ENCODE assay signal across 9 mouse cellular contexts in the genomic region with DNA sequence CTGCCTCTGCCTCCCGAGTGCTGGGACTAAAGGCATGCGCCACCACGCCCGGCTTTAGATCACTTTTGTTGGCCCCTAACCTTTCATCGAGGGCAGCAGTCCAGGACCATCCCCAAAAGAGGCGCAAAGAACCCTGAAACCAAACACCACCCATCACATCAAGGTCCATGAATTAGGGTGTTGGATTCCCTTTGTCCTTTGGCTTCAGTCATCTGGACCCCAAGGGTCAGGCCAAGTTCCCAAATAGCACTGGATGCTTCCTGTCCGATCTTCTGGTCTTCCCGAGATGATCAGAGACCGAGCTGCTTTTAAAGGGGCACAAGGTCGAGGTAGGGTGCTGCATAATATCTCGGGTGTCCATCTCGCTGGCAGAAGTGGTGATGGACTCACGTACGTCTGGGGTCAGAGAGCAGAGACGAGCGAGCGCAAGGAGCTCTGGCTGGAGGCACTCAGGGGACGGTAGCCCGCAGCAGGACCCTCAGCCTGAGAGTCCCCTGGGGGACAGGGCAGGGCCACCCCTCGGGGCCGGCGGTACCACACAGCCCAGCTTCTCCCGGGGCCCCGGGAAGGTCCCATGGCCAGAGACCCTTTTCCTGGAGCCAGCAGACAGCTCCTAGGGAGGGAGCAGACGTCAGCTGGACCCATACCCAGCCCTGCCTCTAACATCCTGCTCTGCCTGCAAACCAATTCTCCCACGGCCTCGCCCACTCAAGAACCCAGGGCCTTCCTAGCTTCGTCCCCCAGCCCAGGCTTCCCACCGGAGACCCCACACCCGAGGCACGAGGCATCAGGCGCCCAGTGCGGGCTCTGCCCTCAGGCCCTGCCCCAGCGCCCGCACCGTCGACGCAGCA. TPM values are rescaled to one million over a fixed set of nuclear protein-coding genes. Genes with fewer than 3 reads are reported as not detected.
DNase-seq lines count a peak whose midpoint lies in the region; ATAC-seq and TF ChIP-seq lines count a peak whose summit lies in the region.
"Had no signal": no experiment of that assay in that cellular context is flagged by ENCODE, and none has a peak within 500 bp of the region (broad histone marks: within the 10 kb centered on the region; RNA-seq: fewer than 3 reads in every experiment).

No protein-coding gene starts in this region.

- peaks cover 5% of the 10 kb centered on the region for H3K36me3 ChIP-seq in E14TG2a.4 (ENCODE audit: insufficient read depth, low read length)
- peaks cover 14% of the 10 kb centered on the region for H3K36me3 ChIP-seq in hindbrain, embryonic 12.5 days
- no peaks in the 10 kb centered on the region for H3K36me3 ChIP-seq in midbrain, embryonic 11.5 days (ENCODE audit: control insufficient read depth, insufficient read depth, low read length)

- H3K27ac ChIP-seq in hindbrain, embryonic 12.5 days, result no peak overlapping the region
- H3K27ac ChIP-seq in midbrain, embryonic 11.5 days (ENCODE audit: low read depth, low read length), result no peak overlapping the region

- TF ChIP-seq CTCF in E14TG2a.4 (conservative IDR thresholded peaks at IDR 0.05; ENCODE audit: low read length), result no peak

- no peak for ATAC-seq in hindbrain, embryonic 12.5 days (ENCODE audit: low FRiP score)
- no peak for ATAC-seq in midbrain, embryonic 11.5 days (ENCODE audit: low FRiP score)

- H3K4me3 ChIP-seq in E14TG2a.4 (replicated peaks; ENCODE audit: low read length), result peak overlapping the region; percentile 61
- peak overlapping the region; percentile 15; the same call in 1 of the 2 replicates for H3K4me3 ChIP-seq in hindbrain, embryonic 12.5 days
- H3K4me3 ChIP-seq in midbrain, embryonic 11.5 days (ENCODE audit: low read depth, low read length), result no peak overlapping the region

- H3K27me3 ChIP-seq in E14TG2a.4 (ENCODE audit: insufficient read depth, low read length), result peaks cover 97% of the 10 kb centered on the region
- peaks cover 71% of the 10 kb centered on the region for H3K27me3 ChIP-seq in hindbrain, embryonic 12.5 days
- H3K27me3 ChIP-seq in midbrain, embryonic 11.5 days (ENCODE audit: control insufficient read depth, insufficient read depth, low read length), result peaks cover 62% of the 10 kb centered on the region

- peaks cover 79% of the 10 kb centered on the region for H3K4me1 ChIP-seq in E14TG2a.4 (replicated peaks; ENCODE audit: low read depth, low read length)
- H3K4me1 ChIP-seq in hindbrain, embryonic 12.5 days, result peaks cover 47% of the 10 kb centered on the region
- peaks cover 18% of the 10 kb centered on the region for H3K4me1 ChIP-seq in midbrain, embryonic 11.5 days (ENCODE audit: control insufficient read depth, insufficient read depth, low read length)

- H3K9ac ChIP-seq in hindbrain, embryonic 12.5 days, result no peak overlapping the region
- no peak overlapping the region for H3K9ac ChIP-seq in midbrain, embryonic 11.5 days (ENCODE audit: low read length)

- WGBS in hindbrain, embryonic 12.5 days, result 45% methylated on average over 38 of the region's 38 CpGs
- 47% methylated on average over 38 of the region's 38 CpGs for WGBS in midbrain, embryonic 11.5 days

- intact Hi-C loops in left cerebral cortex, postnatal 14 days (cut with DNase I), result no loop called here

- H3K4me2 ChIP-seq in hindbrain, embryonic 12.5 days (replicated peaks), result peak overlapping the region; percentile 44; the same call in 1 of the 2 replicates
- H3K4me2 ChIP-seq in midbrain, embryonic 11.5 days, result no peak overlapping the region

- DNase-seq in heart, adult 11 months, result peak; percentile 91
- no peak for DNase-seq in heart, adult 18-20 months
- DNase-seq in midbrain, embryonic 11.5 days (ENCODE audit: low spot score, missing footprints), result peak; percentile 85
- no peak for DNase-seq in spleen, postnatal 36 days (ENCODE audit: low spot score in 2 of 2)
- no peak for DNase-seq in left cerebral cortex, postnatal 14 days (ENCODE audit: low spot score in 2 of 2)
- no peak for DNase-seq in frontal cortex, postnatal 36 days (ENCODE audit: low spot score in 2 of 2)

- H3K9me3 ChIP-seq in E14TG2a.4 (ENCODE audit: low read length), result no peaks in the 10 kb centered on the region
- H3K9me3 ChIP-seq in hindbrain, embryonic 12.5 days (replicated peaks), result no peaks in the 10 kb centered on the region
- H3K9me3 ChIP-seq in midbrain, embryonic 11.5 days (ENCODE audit: control insufficient read depth, low read length), result no peaks in the 10 kb centered on the region

RNA-seq across cellular contexts. Expression of a gene that starts 0.9 kb away (rescaled TPM):
- total RNA-seq in heart, adult 18-20 months (2021), result 10 to 100 TPM; 22.9 to 29.2 TPM
- polyA plus RNA-seq in hindbrain, embryonic 12.5 days (2016; fragmentation: Nextera tagmentation; extraction: Ambion mirVana), result 40.3 and 41.6 TPM in 2 replicates
- polyA plus RNA-seq in midbrain, embryonic 11.5 days (2014; fragmentation: Nextera tagmentation; extraction: Ambion mirVana), result 29.5 and 30.2 TPM in 2 replicates
- total RNA-seq in left cerebral cortex, postnatal 14 days (2021), result 10 to 100 TPM; 54.2 to 56.8 TPM

RNA-seq across cellular contexts. Expression of a gene that starts 4.0 kb away (rescaled TPM):
- total RNA-seq in heart, adult 18-20 months (2021), result under 1 TPM; 0.15 to 0.18 TPM
- 2.9 and 5.7 TPM in 2 replicates for polyA plus RNA-seq in hindbrain, embryonic 12.5 days (2016; fragmentation: Nextera tagmentation; extraction: Ambion mirVana)
- 0.58 and 0.63 TPM in 2 replicates for polyA plus RNA-seq in midbrain, embryonic 11.5 days (2014; fragmentation: Nextera tagmentation; extraction: Ambion mirVana)
- total RNA-seq in left cerebral cortex, postnatal 14 days (2021), result under 1 TPM; 0.40 to 0.48 TPM

RNA-seq across cellular contexts. Expression of a gene that starts 15.4 kb away (rescaled TPM):
- total RNA-seq in heart, adult 18-20 months (2021), result 1 to 10 TPM; 1.1 to 1.4 TPM
- 29.1 and 31.2 TPM in 2 replicates for polyA plus RNA-seq in hindbrain, embryonic 12.5 days (2016; fragmentation: Nextera tagmentation; extraction: Ambion mirVana)
- polyA plus RNA-seq in midbrain, embryonic 11.5 days (2014; fragmentation: Nextera tagmentation; extraction: Ambion mirVana), result 29.3 and 33.7 TPM in 2 replicates
- total RNA-seq in left cerebral cortex, postnatal 14 days (2021), result 1 to 10 TPM; 3.3 to 5.7 TPM

RNA-seq across cellular contexts. Expression of a gene that starts 19.0 kb away (rescaled TPM):
- not detected for total RNA-seq in heart, adult 18-20 months (2021)
- 0.21 and 1.2 TPM in 2 replicates for polyA plus RNA-seq in hindbrain, embryonic 12.5 days (2016; fragmentation: Nextera tagmentation; extraction: Ambion mirVana)
- not detected in 2 replicates for polyA plus RNA-seq in midbrain, embryonic 11.5 days (2014; fragmentation: Nextera tagmentation; extraction: Ambion mirVana)
- under 1 TPM in 1 of 2 experiments, not detected in 1; 0.37 TPM for total RNA-seq in left cerebral cortex, postnatal 14 days (2021)
- polyA plus RNA-seq: activated CD4-positive, CD25-positive, alpha-beta regulatory T cell, adult 4 months had no signal

RNA-seq across cellular contexts. Expression of a gene that starts 29.8 kb away (rescaled TPM):
- total RNA-seq in heart, adult 18-20 months (2021), result 10 to 100 TPM; 38.1 to 40.7 TPM
- polyA plus RNA-seq in hindbrain, embryonic 12.5 days (2016; fragmentation: Nextera tagmentation; extraction: Ambion mirVana), result 203 and 212 TPM in 2 replicates
- 125 and 142 TPM in 2 replicates for polyA plus RNA-seq in midbrain, embryonic 11.5 days (2014; fragmentation: Nextera tagmentation; extraction: Ambion mirVana)
- 100 to 1,000 TPM; 173 to 185 TPM for total RNA-seq in left cerebral cortex, postnatal 14 days (2021)

Comparison
In these comparisons a context has a peak if more than half of its experiments do, and no peak if none do; other contexts are left out.
1. DNase-seq: peak in heart, adult 11 months (single experiment) and midbrain, embryonic 11.5 days (single experiment); none in heart, adult 18-20 months (0 of 2), spleen, postnatal 36 days (0 of 2), left cerebral cortex, postnatal 14 days (0 of 2) and frontal cortex, postnatal 36 days (0 of 2).